Mouse (Mus musculus): Measurements from ENCODE around the gene Zfx.

- no peak for TF ChIP-seq POLR2A (IDR thresholded peaks at IDR 0.05; ENCODE audit: borderline replicate concordance, low read depth, low read length)
- TF ChIP-seq CTCF (IDR thresholded peaks at IDR 0.05; ENCODE audit: low read depth, low read length), result no peak
These were observed 32.5 kb downstream of the Zfx start for GRCm38 (mm10) chrX:94091001-94091400.

Data from bone marrow macrophage, adult 2 months (primary cell).